Mouse (Mus musculus): ENCODE results near the gene Ide. TPM values are rescaled to one million over a fixed set of nuclear protein-coding genes. Genes with fewer than 3 reads are reported as not detected.

The Ide gene
- total RNA-seq, 4 experiments from 2014 or later: 35.8 to 69.8 (median 40.3) TPM

Other genes starting within 250 kb of the Ide start
- 10 to 100 TPM; 79.2 to 86.5 (median 81.1) TPM for gene March5, start 130.3 kb downstream of the Ide start, total RNA-seq (2022)
- 10 to 100 TPM; 66.9 to 88.1 (median 79.8) TPM for gene Cpeb3, start 129.3 kb downstream of the Ide start, total RNA-seq (2022)
- gene Kif11, start 38.6 kb upstream of the Ide start, total RNA-seq (2022): 1 to 10 TPM in 1 of 4 experiments, under 1 TPM in 3; 0.43 to 1.0 (median 0.75) TPM
- gene Hhex, start 97.0 kb upstream of the Ide start, total RNA-seq (2022): 1 to 10 TPM; 1.5 to 7.7 (median 4.2) TPM
- gene Exoc6, start 212.6 kb upstream of the Ide start, total RNA-seq (2022): 10 to 100 TPM; 47.4 to 51.6 (median 48.0) TPM

Measured in layer of hippocampus, adult 8-10 months (tissue).